Mouse (Mus musculus): ENCODE measurements around the gene 3110082I17Rik.

DNA sequence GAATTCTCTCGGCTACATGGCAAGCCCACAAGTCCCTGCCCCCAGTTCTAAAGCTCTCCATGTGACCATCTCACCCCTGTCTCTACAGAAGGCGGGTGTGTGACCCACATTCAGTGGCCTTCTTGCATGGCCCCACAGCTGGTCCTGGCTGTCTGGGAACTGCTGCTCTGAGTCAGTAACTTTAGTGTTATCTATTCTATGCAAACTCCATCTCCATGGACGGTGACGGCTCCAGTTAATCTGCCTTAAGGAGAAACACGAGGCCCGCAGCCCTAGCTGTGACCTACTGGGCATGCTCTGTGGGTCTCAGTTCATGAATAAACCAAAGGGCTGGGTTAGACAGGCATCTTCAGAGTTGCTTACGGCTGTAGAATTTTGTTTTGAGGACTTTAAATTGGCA is 65.9 kb downstream of the 3110082I17Rik start:
- no peak for TF ChIP-seq CTCF (IDR thresholded peaks at IDR 0.05; ENCODE audit: low read depth, low read length)
- TF ChIP-seq GATA2 (IDR thresholded peaks at IDR 0.05; ENCODE audit: borderline replicate concordance, low read depth, low read length): no peak
- TF ChIP-seq GATA1 (IDR thresholded peaks at IDR 0.05; ENCODE audit: borderline replicate concordance, low read length): no peak
- TF ChIP-seq POLR2AphosphoS5 (IDR thresholded peaks at IDR 0.05; ENCODE audit: insufficient replicate concordance, low read depth, low read length): no peak
- TF ChIP-seq TAL1 (conservative IDR thresholded peaks at IDR 0.05; ENCODE audit: low read depth, low read length): no peak
